Mouse (Mus musculus) testis, adult 2 months (tissue): ENCODE results near the gene Pdap1. TPM values are rescaled to one million over a fixed set of nuclear protein-coding genes. Genes with fewer than 3 reads are reported as not detected.

ENCODE experiments used
- H3K27ac ChIP-seq: fragments of 200-500 bp; 2 replicates; pipeline ENCODE4 v1.5.1; 2012; ENCODE audit warnings: low read depth, low read length; ENCODE audit not compliant: control insufficient read depth, insufficient read depth
- H3K27me3 ChIP-seq: fragments of 200-500 bp; 2 replicates; pipeline ENCODE4 v1.6.1; 2012; ENCODE audit warnings: mild to moderate bottlenecking, low read length, moderate library complexity; ENCODE audit not compliant: control insufficient read depth, insufficient read depth
- H3K36me3 ChIP-seq: fragments of 200-500 bp; 2 replicates; pipeline ENCODE4 v1.6.1; 2012; ENCODE audit warnings: mild to moderate bottlenecking, low read length; ENCODE audit not compliant: control insufficient read depth, insufficient read depth
- H3K4me1 ChIP-seq: fragments of 200-500 bp; 2 replicates; pipeline ENCODE4 v1.6.1; 2012; ENCODE audit warnings: low read length; ENCODE audit not compliant: control insufficient read depth, insufficient read depth
- H3K4me3 ChIP-seq: fragments of 200-500 bp; 2 replicates; pipeline ENCODE4 v1.5.1; 2012; ENCODE audit warnings: low read depth, mild to moderate bottlenecking, low read length, moderate library complexity, mixed read lengths; ENCODE audit not compliant: control insufficient read depth
- CTCF ChIP-seq: fragments of 200-500 bp; IDR thresholded peaks from 2 replicates; pipeline ENCODE4 v1.5.1; 2012; ENCODE audit warnings: low read depth, mild to moderate bottlenecking, inconsistent platforms, low read length, moderate library complexity; ENCODE audit not compliant: control insufficient read depth, insufficient read depth, insufficient replicate concordance
- POLR2A ChIP-seq: fragments of 200-500 bp; IDR thresholded peaks from 2 replicates; pipeline ENCODE4 v1.6.1; 2012; ENCODE audit warnings: low read depth, mild to moderate bottlenecking, inconsistent platforms, low read length, moderate library complexity; ENCODE audit not compliant: control insufficient read depth
- polyA plus RNA-seq: library from polyadenylated mRNA; depleted of rRNA; stranded (reverse); fragments of >200 nt; gene quantifications from 2 replicates; pipeline ENCODE4 v1.2.3, GENCODE M21; 2012

The Pdap1 gene
- polyA plus RNA-seq, 1 experiment, result 31.2 TPM

GRCm38 (mm10) chr5:145118461-145118860 lies 21.6 kb downstream of the Pdap1 start:
- H3K4me3 ChIP-seq, result no peak overlapping the region
- no peak overlapping the region for H3K27ac ChIP-seq
- no peaks in the 10 kb centered on the region for H3K36me3 ChIP-seq
- H3K27me3 ChIP-seq, result no peaks in the 10 kb centered on the region
- H3K4me1 ChIP-seq, result peaks cover 12% of the 10 kb centered on the region
- TF ChIP-seq CTCF (no peak), POLR2A (no peak)

GRCm38 (mm10) chr5:145118005-145118404 lies 22.0 kb downstream of the Pdap1 start:
- Histone ChIP-seq H3K4me3 (no peak overlapping the region), H3K27me3 (no peaks in the 10 kb centered on the region), H3K4me1 (peaks cover 12% of the 10 kb centered on the region), H3K27ac (no peak overlapping the region), H3K36me3 (no peaks in the 10 kb centered on the region)
- TF ChIP-seq CTCF (no peak), POLR2A (no peak)

DNA sequence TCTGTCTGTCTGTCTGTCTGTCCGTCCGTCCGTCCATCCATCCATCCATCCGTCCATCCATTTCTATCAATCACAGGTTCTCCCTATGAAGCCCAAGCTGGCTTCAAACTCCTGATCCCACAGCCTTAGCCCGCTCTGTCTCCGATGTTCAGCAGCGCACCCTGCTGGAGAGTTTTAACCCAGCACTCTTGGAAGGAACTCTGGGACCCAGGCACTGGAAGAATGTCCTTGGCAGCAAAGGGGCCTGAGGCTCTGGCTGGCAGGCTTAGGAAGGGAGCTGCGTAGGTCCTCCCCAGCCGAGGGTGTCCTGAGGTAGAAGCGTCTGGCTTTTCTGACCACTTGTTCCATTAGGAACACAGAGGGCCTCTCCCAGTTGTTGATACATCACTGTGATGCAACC lies 23.1 kb downstream of the Pdap1 start:
- Histone ChIP-seq H3K4me3 (no peak overlapping the region), H3K36me3 (no peaks in the 10 kb centered on the region), H3K27me3 (no peaks in the 10 kb centered on the region), H3K4me1 (peaks cover 12% of the 10 kb centered on the region), H3K27ac (no peak overlapping the region)
- peak; percentile 62 for TF ChIP-seq CTCF
- TF ChIP-seq POLR2A, result no peak

- Histone ChIP-seq H3K27ac (no peak overlapping the region; the same call in 1 of the 2 replicates), H3K36me3 (no peaks in the 10 kb centered on the region), H3K27me3 (no peaks in the 10 kb centered on the region), H3K4me3 (no peak overlapping the region), H3K4me1 (peaks cover 12% of the 10 kb centered on the region)
- TF ChIP-seq POLR2A, result no peak
- no peak for TF ChIP-seq CTCF
These were observed 23.7 kb downstream of the Pdap1 start for GRCm38 (mm10) chr5:145116316-145116715.

GRCm38 (mm10) chr5:145115736-145116135 lies 24.3 kb downstream of the Pdap1 start:
- H3K36me3 ChIP-seq, result no peaks in the 10 kb centered on the region
- no peak for TF ChIP-seq CTCF
- TF ChIP-seq POLR2A, result no peak
- H3K4me3 ChIP-seq, result no peak overlapping the region
- no peaks in the 10 kb centered on the region for H3K27me3 ChIP-seq
- H3K4me1 ChIP-seq, result peaks cover 12% of the 10 kb centered on the region
- H3K27ac ChIP-seq, result peak overlapping the region; percentile 43; the same call in 1 of the 2 replicates

DNA sequence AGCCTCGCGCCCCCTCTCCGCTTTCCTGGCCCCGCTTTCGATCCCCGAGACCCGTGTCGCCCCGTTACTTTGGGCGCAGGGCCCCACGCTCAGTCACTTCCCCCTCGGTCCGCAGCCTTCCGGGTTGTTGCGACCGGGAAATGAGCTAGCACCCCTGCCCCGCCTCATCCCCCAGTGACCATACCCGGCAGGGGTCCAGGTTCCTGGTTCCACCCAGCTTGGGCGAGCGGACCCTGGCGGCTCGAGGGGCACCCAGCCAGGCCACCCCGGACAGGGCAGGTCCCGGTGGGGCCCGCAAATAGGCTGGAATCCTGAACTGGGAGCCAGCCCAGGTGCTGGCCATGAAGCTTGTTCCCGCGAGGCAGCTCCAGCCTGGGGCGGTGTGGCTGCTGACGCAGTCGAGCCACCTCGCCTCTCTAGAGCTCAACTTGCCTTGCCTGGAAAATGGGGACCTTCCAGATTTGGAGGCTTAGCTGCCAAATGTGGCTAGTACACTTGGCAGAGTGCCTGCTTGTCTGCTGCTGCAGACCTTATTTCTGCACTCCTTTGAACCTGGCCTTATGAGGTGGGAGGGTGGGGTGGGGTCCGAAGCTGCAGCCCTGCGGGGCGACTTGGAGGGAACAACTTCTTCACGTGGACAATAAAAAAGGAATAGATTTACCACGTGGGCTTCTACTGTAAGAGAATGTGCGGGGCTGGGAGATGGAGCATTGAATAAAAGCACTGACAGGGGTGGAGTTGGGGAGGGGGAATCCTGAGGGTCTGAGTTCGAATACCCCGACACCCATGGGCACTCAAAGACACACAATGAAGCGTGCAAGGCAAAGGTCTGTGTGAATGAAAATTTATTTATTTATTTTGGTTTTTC lies 25.2 kb downstream of the Pdap1 start:
- Histone ChIP-seq H3K27ac (peak overlapping the region; percentile 77), H3K36me3 (no peaks in the 10 kb centered on the region), H3K4me3 (peak overlapping the region; percentile 87), H3K4me1 (peaks cover 12% of the 10 kb centered on the region), H3K27me3 (no peaks in the 10 kb centered on the region)
- TF ChIP-seq POLR2A (no peak), CTCF (no peak)

- H3K27ac ChIP-seq, result peak within 1 kb of the TSS; percentile 77
These were observed 25.9 kb downstream of the Pdap1 start, which contains the start of gene Arpc1b for GRCm38 (mm10) chr5:145114071-145114605. Gene Arpc1b (plus strand): TSS chr5:145114215.

More at GRCm38 (mm10) chr5:145114071-145114605, 25.9 kb downstream of the Pdap1 start, which contains the start of gene Arpc1b:
- H3K36me3 ChIP-seq, result no peaks in the 10 kb centered on the region
- peak within 1 kb of the TSS; percentile 87 for H3K4me3 ChIP-seq
- TF ChIP-seq CTCF (no peak), POLR2A (0 out of 2 replicates have a peak, but pooled peaks have one; percentile 36)
- peaks cover 12% of the 10 kb centered on the region for H3K4me1 ChIP-seq
- no peaks in the 10 kb centered on the region for H3K27me3 ChIP-seq
